Mouse (Mus musculus) embryo, embryonic 11 days (tissue): ENCODE results near the gene Sbno2.

Experiments used
- DNase-seq: peaks from one replicate; pipeline ENCODE4 v3.0.0-alpha.2; 2015

Gene Sbno2

GRCm38 (mm10) chr10:80105460-80105859 is at the start of gene Sbno2:
Gene Sbno2 (minus strand): TSS chr10:80105571.
- DNase-seq, result no peak

- no peak for DNase-seq
These were observed 49.0 kb upstream of the Sbno2 start for GRCm38 (mm10) chr10:80154384-80154783.

- DNase-seq, result no peak
These were observed 48.3 kb upstream of the Sbno2 start for GRCm38 (mm10) chr10:80153713-80154112.

- no peak for DNase-seq
These were observed 47.5 kb upstream of the Sbno2 start for GRCm38 (mm10) chr10:80152873-80153260.

GRCm38 (mm10) chr10:80152071-80152872 is 46.9 kb upstream of the Sbno2 start:
- DNase-seq, result peak; percentile 68

- peak; percentile 69 for DNase-seq
These were observed 46.1 kb upstream of the Sbno2 start for GRCm38 (mm10) chr10:80151211-80152034.

- peak; percentile 91 for DNase-seq
These were observed 45.1 kb upstream of the Sbno2 start for GRCm38 (mm10) chr10:80150226-80151210.

- peak; percentile 99 for DNase-seq
These were observed 44.2 kb upstream of the Sbno2 start for GRCm38 (mm10) chr10:80149291-80150225.

- peak; percentile 97 for DNase-seq
These were observed 43.4 kb upstream of the Sbno2 start for GRCm38 (mm10) chr10:80148610-80149290.

- DNase-seq, result peak; percentile 86
These were observed 42.6 kb upstream of the Sbno2 start, which contains the start of gene Midn for GRCm38 (mm10) chr10:80147719-80148601. Gene Midn (plus strand): TSS chr10:80148272.

- DNase-seq, result no peak
These were observed 41.9 kb upstream of the Sbno2 start for GRCm38 (mm10) chr10:80147146-80147718.

GRCm38 (mm10) chr10:80146568-80147011 is 41.2 kb upstream of the Sbno2 start:
- DNase-seq, result no peak

GRCm38 (mm10) chr10:80145896-80146295 is 40.5 kb upstream of the Sbno2 start:
- DNase-seq, result no peak

GRCm38 (mm10) chr10:80144864-80145838 is 39.8 kb upstream of the Sbno2 start:
- DNase-seq, result peak; percentile 79

GRCm38 (mm10) chr10:80144159-80144558 is 38.8 kb upstream of the Sbno2 start:
- DNase-seq, result no peak

GRCm38 (mm10) chr10:80143664-80144063 is 38.3 kb upstream of the Sbno2 start:
- no peak for DNase-seq

GRCm38 (mm10) chr10:80142530-80142925 is 37.2 kb upstream of the Sbno2 start:
- no peak for DNase-seq
